Mouse (Mus musculus) lung, embryonic 16.5 days (tissue): ENCODE measurements around the gene Rasa4. TPM values are rescaled to one million over a fixed set of nuclear protein-coding genes. Genes with fewer than 3 reads are reported as not detected.
A peak's percentile ranks its signal among the peaks of the same experiment; 100 is the strongest.
"Not testable (repeated sequence)": the region's sequence is repeated elsewhere in the genome, so short reads cannot be mapped to it uniquely, and the experiment has no call there.

ENCODE experiments used
- ATAC-seq: fragments of 200-750 bp; cut with Nextera tagmentation; 2 replicates; pipeline ENCODE4 v1.8.0; 2017; ENCODE audit warnings: low read depth, mild to moderate bottlenecking, moderate library complexity
- H3K27ac ChIP-seq: fragments of 300-500 bp; sonication (generic); 2 replicates; pipeline ENCODE4 v1.5.1; 2014; ENCODE audit warnings: mild to moderate bottlenecking, control low read depth, low read length
- H3K27me3 ChIP-seq: fragments of 300-500 bp; sonication (generic); 2 replicates; pipeline ENCODE4 v1.6.1; 2014; ENCODE audit warnings: low read depth, low read length, mixed read lengths; ENCODE audit not compliant: control insufficient read depth, insufficient read depth
- H3K36me3 ChIP-seq: fragments of 300-500 bp; sonication (generic); 2 replicates; pipeline ENCODE4 v1.6.1; 2014; ENCODE audit warnings: low read length; ENCODE audit not compliant: control insufficient read depth, insufficient read depth
- H3K4me1 ChIP-seq: fragments of 300-500 bp; sonication (generic); replicated peaks from 2 replicates; pipeline ENCODE4 v1.6.1; 2014; ENCODE audit warnings: low read length, mixed read lengths; ENCODE audit not compliant: control insufficient read depth, insufficient read depth
- H3K4me2 ChIP-seq: fragments of 300-500 bp; sonication (generic); 2 replicates; pipeline ENCODE4 v1.6.1; 2014; ENCODE audit warnings: low read depth, low read length, control low read depth
- H3K4me3 ChIP-seq: fragments of 300-500 bp; sonication (generic); 2 replicates; pipeline ENCODE4 v1.5.1; 2014; ENCODE audit warnings: mild to moderate bottlenecking, low read length, control low read depth
- H3K9ac ChIP-seq: fragments of 300-500 bp; sonication (generic); 2 replicates; pipeline ENCODE4 v1.6.1; 2014; ENCODE audit warnings: low read length, control low read depth
- H3K9me3 ChIP-seq: fragments of 300-500 bp; sonication (generic); 2 replicates; pipeline ENCODE4 v1.6.1; 2016; ENCODE audit warnings: low read length; ENCODE audit not compliant: control insufficient read depth
- WGBS: fragments of 180-500 bp; shearing (Covaris S2); extraction: QIAGEN DNeasy Blood & Tissue Kit; methylation state at CpG from one replicate; pipeline ENCODE4 v1.1.7; 2014; 5-methylcytosine and 5-hydroxymethylcytosine counted together
- polyA plus RNA-seq: library from polyadenylated mRNA; unstranded; fragments of >200 nt; fragmentation: Nextera tagmentation; extraction: Ambion mirVana; gene quantifications from 2 replicates; pipeline ENCODE4 v1.2.1, GENCODE M21; 2015

Rasa4 gene
- polyA plus RNA-seq, 1 experiment from 2014 or later, result 3.3 TPM

DNA sequence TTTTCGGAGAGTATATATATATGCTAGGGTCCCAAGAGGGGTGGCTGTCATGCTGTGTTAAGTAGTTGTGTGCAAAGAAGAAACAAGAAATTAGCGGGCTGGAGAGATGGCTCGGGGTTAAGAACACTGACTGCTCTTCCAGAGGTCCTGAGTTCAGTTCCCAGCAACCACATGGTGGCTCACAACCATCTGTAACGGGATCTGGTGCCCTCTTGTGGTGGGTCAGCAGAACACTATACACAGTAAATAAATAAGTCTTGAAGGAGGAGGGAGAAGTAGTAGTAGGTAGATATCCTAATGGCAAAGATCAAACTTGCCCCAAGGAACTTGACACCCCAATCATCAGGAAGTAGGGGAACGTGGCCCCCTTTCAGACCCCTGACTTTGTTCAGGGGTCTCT, 59.0 kb downstream of the Rasa4 start:
- Histone ChIP-seq H3K36me3 (peaks cover 13% of the 10 kb centered on the region), H3K27ac (no peak overlapping the region), H3K27me3 (no peaks in the 10 kb centered on the region), H3K4me1 (no peaks in the 10 kb centered on the region), H3K4me3 (no peak overlapping the region), H3K9ac (no peak overlapping the region), H3K4me2 (no peak overlapping the region), H3K9me3 (0 out of 2 replicates have a peak, but pooled peaks cover 2% of the 10 kb centered on the region)
- no peak for ATAC-seq
- 84% methylated on average over 5 of the region's 5 CpGs for WGBS

DNA sequence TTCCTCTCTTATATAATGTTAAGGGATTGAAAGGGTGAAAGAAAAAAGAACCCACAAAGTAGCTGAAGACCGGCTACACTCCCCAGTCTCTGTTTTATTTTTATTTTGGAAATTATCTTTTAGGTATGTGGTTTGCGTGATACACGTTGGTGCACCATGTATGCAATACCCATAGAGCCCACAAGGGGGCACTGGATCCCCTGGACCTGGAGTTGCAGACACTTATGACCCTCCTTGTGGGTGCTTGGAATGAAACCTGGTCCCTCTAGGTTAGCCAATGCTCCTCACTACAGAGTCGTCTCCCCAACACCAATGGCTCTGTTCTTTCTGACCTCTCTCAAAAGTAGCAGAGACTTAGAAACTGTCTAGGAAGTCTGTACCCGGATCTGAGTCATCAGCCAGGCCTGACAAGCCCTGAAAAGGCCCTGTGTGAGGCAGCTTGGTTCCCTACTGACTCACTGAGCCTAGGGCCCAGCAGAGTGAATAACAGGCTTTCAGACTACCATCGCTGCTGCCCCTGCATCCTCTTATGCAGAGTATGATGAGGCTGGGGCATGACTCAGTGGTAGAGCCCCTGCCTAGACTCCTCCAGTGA, 59.5 kb downstream of the Rasa4 start:
- Histone ChIP-seq H3K9me3 (0 out of 2 replicates have a peak, but pooled peaks cover 2% of the 10 kb centered on the region), H3K36me3 (peaks cover 13% of the 10 kb centered on the region), H3K4me2 (no peak overlapping the region), H3K27ac (no peak overlapping the region), H3K4me1 (no peaks in the 10 kb centered on the region), H3K27me3 (no peaks in the 10 kb centered on the region), H3K4me3 (no peak overlapping the region), H3K9ac (no peak overlapping the region)
- no peak for ATAC-seq
- 87% methylated on average over 6 of the region's 6 CpGs for WGBS

DNA sequence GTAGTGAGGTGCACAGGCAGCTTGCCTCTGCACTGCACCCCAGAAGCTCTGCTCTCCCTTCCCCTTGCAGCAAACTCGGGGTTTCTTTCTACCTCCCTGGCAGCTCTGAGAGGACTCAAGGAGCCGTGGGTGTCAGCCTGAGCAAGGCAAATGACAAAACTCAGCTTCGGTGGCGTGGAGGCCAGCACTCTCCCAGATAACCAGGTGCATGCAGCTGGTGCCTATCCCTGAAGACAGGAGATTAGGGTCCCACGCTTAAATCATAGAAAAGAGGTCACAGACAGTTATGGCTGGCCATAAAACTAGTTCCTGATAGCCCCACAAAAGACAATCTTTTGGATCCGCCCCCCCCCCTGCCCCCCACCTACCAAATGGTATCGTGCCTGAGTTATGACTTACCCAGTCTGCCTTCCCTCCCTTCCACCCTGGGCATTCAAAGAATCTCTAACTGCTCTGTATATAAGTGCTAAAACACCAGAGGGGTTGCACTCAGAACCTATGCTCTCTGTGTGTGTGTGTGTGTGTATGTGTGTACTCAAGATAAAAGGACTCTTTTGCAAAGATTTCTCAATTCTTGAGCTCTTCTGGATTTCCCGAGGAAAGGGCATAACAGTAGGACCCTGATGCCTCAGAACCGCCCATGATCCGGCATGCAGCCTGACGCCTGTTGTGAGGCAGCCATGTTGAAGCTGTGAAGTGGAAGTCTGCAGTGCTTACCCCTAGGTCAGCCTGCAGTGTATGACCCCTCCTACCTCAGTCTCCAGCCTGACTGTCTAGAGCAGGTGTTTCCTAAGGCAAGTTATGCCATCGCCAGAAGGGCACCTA, 61.1 kb downstream of the Rasa4 start:
- H3K9ac ChIP-seq, result no peak overlapping the region
- H3K27ac ChIP-seq, result no peak overlapping the region
- H3K4me3 ChIP-seq, result no peak overlapping the region
- peaks cover 13% of the 10 kb centered on the region for H3K36me3 ChIP-seq
- no peaks in the 10 kb centered on the region for H3K4me1 ChIP-seq
- H3K4me2 ChIP-seq, result no peak overlapping the region
- H3K27me3 ChIP-seq, result no peaks in the 10 kb centered on the region
- peak; percentile 54; the same call in 1 of the 2 replicates for ATAC-seq
- 54% methylated on average over 12 of the region's 12 CpGs for WGBS
- 0 out of 2 replicates have a peak, but pooled peaks cover 2% of the 10 kb centered on the region for H3K9me3 ChIP-seq

DNA sequence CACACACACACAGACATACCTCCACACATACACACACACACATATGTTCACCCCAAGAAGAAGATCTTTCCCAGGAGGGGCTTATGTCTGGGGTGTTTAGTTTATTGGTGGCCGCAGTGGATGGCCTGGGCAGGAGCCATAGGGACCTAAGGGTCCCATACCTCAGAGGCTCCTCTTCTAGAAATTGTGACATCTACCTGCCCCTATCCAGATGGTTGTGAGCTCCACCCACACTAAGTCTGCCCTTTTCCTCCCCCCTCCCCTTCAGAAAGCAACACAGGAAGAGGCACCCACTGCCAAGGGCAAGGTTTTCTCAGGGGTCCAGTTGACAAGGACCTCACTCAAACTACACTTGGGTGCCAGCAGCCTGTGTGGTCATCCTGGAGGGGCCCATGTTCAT, 63.2 kb downstream of the Rasa4 start:
- H3K27me3 ChIP-seq, result no peaks in the 10 kb centered on the region
- H3K4me1 ChIP-seq, result no peaks in the 10 kb centered on the region
- H3K36me3 ChIP-seq, result 0 out of 2 replicates have a peak, but pooled peaks cover 2% of the 10 kb centered on the region
- H3K27ac ChIP-seq, result no peak overlapping the region
- WGBS, result 94% methylated on average over 1 of the region's 1 CpGs
- no peak for ATAC-seq
- H3K4me2 ChIP-seq, result no peak overlapping the region
- H3K9ac ChIP-seq, result no peak overlapping the region
- no peak overlapping the region for H3K4me3 ChIP-seq
- H3K9me3 ChIP-seq, result 0 out of 2 replicates have a peak, but pooled peaks cover 2% of the 10 kb centered on the region

DNA sequence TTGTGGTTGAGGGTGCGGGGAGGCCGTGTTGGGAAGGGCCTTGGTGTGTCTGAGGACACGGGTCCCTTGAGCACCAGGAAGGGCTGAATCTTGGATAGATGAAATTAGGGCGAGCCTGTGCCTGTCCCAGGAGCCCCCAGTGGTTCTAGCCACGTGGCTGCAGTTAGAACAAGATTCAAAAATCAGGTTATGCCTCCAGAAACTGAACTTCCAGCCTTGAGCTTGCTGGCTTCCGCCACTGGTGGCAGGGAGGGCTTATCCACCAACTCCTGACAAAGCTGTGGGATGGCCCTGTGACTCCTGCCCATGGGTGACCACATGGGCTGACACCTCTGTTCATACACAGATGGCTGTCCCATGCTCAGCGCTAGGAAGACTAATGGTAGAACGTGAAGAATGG, 64.0 kb downstream of the Rasa4 start:
- H3K4me3 ChIP-seq, result no peak overlapping the region
- no peaks in the 10 kb centered on the region for H3K36me3 ChIP-seq
- no peaks in the 10 kb centered on the region for H3K27me3 ChIP-seq
- H3K4me2 ChIP-seq, result no peak overlapping the region
- 68% methylated on average over 8 of the region's 8 CpGs for WGBS
- no peaks in the 10 kb centered on the region for H3K4me1 ChIP-seq
- no peak overlapping the region for H3K27ac ChIP-seq
- ATAC-seq, result no peak
- H3K9ac ChIP-seq, result no peak overlapping the region
- H3K9me3 ChIP-seq, result 0 out of 2 replicates have a peak, but pooled peaks cover 2% of the 10 kb centered on the region

DNA sequence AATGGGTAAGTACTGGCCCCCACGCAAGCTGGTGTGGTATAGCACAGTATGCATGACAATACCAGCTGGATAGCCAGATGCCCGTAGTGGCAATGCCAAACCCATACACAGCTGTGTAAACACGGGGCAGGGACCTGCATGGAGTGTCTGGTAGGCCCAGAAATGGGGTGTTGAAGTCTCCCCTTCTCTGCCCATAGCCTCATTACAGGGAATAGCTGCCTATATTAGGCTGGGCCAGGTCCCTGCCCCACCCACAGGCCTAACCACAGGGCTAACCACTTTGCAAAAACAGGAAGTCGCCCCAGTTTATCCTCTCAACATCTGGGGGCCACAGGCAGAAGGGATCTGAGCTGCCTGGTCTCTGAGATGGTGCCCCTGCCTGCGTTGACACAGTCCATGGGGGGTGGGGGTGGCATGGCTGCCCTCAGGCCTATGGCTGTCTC, 65.4 kb downstream of the Rasa4 start:
- ATAC-seq, result not testable (repeated sequence)

DNA sequence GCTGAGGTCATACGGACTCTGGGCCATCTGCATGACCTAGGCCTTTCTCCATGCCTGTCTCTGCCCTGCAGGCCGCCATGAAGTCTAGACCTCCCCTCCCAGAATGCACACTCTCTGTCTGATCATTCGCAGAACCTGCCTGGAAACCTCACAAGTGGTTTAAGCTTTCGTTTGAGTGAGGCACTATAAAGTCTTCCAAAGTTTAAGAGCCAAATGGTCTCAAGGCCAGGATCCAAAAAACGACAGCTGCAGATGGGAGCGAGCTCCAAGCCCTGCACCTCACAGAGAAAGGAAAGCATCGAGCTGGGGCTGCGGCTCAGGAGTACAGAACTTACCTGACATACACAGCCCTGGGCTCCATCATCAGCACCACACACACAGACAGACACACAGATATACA, 68.6 kb downstream of the Rasa4 start:
- H3K27me3 ChIP-seq, result no peaks in the 10 kb centered on the region
- no peaks in the 10 kb centered on the region for H3K9me3 ChIP-seq
- no peaks in the 10 kb centered on the region for H3K36me3 ChIP-seq
- no peaks in the 10 kb centered on the region for H3K4me1 ChIP-seq
- H3K4me3 ChIP-seq, result no peak overlapping the region
- H3K4me2 ChIP-seq, result no peak overlapping the region
- H3K27ac ChIP-seq, result no peak overlapping the region
- ATAC-seq, result no peak
- WGBS, result 66% methylated on average over 8 of the region's 8 CpGs
- H3K9ac ChIP-seq, result no peak overlapping the region

More for the DNA sequence above, 65.4 kb downstream of the Rasa4 start:
- H3K27me3 ChIP-seq, H3K4me2 ChIP-seq, H3K27ac ChIP-seq, H3K4me1 ChIP-seq, H3K9ac ChIP-seq, H3K4me3 ChIP-seq, H3K36me3 ChIP-seq, H3K9me3 ChIP-seq: not testable (repeated sequence)
- WGBS, result 68% methylated on average over 5 of the region's 5 CpGs

DNA sequence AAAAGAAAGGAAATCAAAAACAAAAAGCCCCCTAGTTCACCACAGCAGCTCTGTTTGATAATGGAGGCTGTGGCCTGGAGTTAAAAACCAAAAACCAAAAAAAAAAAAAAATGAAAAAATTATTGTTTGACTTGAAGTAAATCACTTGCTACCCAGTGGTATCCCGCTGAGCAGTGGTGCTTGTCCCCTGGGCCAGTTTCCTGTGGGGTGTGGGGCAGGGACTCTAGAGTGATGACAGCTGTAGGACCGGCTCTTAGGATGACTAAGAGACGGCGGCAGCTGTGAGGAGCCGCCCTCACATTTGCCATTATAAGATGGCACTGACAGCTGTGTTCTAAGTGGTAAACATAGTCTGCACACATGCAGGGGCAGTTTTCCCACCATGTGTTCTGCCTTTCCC, 71.7 kb downstream of the Rasa4 start:
- WGBS, result 75% methylated on average over 5 of the region's 5 CpGs
- no peak overlapping the region for H3K9ac ChIP-seq

DNA sequence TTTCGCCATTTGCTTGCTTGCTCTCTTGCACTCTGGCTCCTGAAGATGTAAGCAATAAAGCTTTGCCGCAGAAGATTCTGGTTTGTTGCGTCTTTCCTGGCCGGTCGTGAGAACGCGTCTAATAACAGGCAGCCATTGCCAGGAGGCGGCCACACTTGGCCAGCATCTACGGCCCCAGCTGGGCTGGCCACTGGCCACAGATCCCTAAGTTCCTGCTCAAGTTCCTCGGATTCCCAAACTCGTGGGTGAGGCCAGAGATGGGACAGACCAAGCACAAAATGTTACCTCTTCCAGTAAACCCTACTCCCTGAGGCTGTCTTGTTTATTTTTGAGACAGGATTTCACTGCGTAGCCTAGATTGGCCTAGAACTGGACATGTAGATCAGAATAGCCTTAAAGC, 76.4 kb downstream of the Rasa4 start:
- not testable (repeated sequence) for H3K9ac ChIP-seq, H3K4me2 ChIP-seq, H3K4me3 ChIP-seq, H3K27ac ChIP-seq, H3K4me1 ChIP-seq, H3K36me3 ChIP-seq, H3K9me3 ChIP-seq, H3K27me3 ChIP-seq, ATAC-seq
- WGBS, result 76% methylated on average over 10 of the region's 12 CpGs

More for the DNA sequence above, 71.7 kb downstream of the Rasa4 start:
- Histone ChIP-seq H3K9me3 (no peaks in the 10 kb centered on the region), H3K36me3 (no peaks in the 10 kb centered on the region), H3K4me2 (no peak overlapping the region), H3K27ac (no peak overlapping the region), H3K27me3 (no peaks in the 10 kb centered on the region), H3K4me1 (no peaks in the 10 kb centered on the region), H3K4me3 (no peak overlapping the region)
- no peak for ATAC-seq
